Mouse (Mus musculus): ENCODE measurements around the gene Piezo1. TPM values are rescaled to one million over a fixed set of nuclear protein-coding genes. Genes with fewer than 3 reads are reported as not detected.

The Piezo1 gene
- polyA plus RNA-seq, 1 experiment: 146 TPM

DNA sequence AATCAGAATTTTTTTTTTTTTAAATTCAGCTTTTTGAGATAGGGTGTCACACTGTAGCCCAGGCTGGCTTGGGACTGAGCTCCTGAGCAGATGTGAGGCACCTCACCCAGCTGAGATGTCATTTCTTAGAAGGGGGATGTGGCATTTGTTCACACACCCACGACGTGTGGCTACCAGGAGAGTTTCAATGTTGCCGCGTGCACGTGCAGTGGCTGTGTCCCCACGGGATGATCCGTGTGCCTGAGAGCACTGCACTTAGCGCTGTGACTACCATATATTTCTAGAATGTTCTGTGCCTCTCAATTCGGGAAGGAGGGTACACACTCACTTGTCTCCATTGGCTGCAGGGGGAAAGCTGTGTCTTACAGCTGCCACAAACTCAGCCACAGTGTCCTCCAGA, 115.0 kb downstream of the Piezo1 start:
- H3K27ac ChIP-seq (ENCODE audit: insufficient read depth, low read length): no peak overlapping the region
- no peaks in the 10 kb centered on the region for H3K4me1 ChIP-seq (ENCODE audit: control insufficient read depth, insufficient read depth, low read length)
- no peak overlapping the region for H3K4me3 ChIP-seq (ENCODE audit: insufficient read depth, low read length)
- TF ChIP-seq CTCF (IDR thresholded peaks at IDR 0.05; ENCODE audit: borderline replicate concordance, insufficient read depth, low read length) (no peak), POLR2A (IDR thresholded peaks at IDR 0.05; ENCODE audit: low read depth, low read length) (no peak)

DNA sequence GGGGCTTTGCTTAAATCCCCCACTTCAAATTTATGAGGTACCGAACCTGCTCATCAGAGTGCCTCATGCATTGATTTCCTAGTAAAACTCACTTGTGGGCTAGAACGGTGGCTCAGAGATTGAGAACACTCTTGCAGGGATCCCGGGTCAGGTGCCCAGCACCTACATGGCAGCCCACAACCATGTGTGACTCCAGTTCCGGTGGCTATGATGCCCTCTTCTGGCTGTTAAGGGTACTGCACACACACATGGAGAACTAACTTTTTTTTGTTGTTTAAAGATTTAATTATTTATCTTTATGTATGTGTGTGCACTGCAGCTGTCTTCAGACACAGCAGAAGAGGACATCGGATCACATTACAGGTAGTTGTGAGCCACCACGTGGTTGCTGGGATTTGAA, 115.8 kb downstream of the Piezo1 start:
- TF ChIP-seq CTCF (IDR thresholded peaks at IDR 0.05; ENCODE audit: borderline replicate concordance, insufficient read depth, low read length): peak; percentile 12; the same call in 1 of the 2 replicates
- TF ChIP-seq POLR2A (IDR thresholded peaks at IDR 0.05; ENCODE audit: low read depth, low read length): no peak
- H3K27ac ChIP-seq (ENCODE audit: insufficient read depth, low read length): no peak overlapping the region
- H3K4me3 ChIP-seq (ENCODE audit: insufficient read depth, low read length): no peak overlapping the region
- no peaks in the 10 kb centered on the region for H3K4me1 ChIP-seq (ENCODE audit: control insufficient read depth, insufficient read depth, low read length)

DNA sequence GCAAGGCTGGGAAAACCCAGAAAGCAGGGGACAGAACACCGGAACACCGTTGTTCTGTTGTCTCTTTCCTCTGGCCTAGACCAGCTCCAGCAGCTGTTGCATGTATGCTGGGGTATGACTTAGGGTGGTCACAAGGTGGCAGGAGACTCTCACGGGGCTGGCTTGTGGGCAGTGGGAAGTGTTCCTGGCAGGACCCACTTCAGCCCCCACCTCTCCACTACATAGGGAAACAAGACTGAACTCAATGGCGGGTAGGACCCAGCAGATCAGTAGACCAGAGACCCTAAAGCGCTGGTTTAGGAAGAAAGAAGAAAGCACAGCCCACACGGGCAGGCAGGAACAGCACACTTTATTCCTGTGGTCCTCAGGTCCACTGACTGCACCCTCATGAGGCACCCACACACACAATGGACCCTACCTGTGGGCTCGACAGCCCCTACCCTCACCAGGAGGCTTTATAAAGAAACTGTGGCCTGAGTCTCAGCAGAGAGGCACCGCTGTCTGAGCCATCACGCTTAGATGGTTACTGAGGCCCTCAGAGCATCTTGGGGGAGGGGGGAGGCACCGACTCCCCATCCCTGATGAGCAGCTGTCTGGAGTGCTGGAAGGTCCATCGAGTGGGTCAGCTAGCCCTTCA, 117.7 kb downstream of the Piezo1 start:
- Histone ChIP-seq H3K27ac (ENCODE audit: insufficient read depth, low read length) (no peak overlapping the region), H3K4me3 (ENCODE audit: insufficient read depth, low read length) (no peak overlapping the region), H3K4me1 (ENCODE audit: control insufficient read depth, insufficient read depth, low read length) (no peaks in the 10 kb centered on the region)
- TF ChIP-seq POLR2A (IDR thresholded peaks at IDR 0.05; ENCODE audit: low read depth, low read length) (no peak), CTCF (IDR thresholded peaks at IDR 0.05; ENCODE audit: borderline replicate concordance, insufficient read depth, low read length) (peak; percentile 12; the same call in 1 of the 2 replicates)

DNA sequence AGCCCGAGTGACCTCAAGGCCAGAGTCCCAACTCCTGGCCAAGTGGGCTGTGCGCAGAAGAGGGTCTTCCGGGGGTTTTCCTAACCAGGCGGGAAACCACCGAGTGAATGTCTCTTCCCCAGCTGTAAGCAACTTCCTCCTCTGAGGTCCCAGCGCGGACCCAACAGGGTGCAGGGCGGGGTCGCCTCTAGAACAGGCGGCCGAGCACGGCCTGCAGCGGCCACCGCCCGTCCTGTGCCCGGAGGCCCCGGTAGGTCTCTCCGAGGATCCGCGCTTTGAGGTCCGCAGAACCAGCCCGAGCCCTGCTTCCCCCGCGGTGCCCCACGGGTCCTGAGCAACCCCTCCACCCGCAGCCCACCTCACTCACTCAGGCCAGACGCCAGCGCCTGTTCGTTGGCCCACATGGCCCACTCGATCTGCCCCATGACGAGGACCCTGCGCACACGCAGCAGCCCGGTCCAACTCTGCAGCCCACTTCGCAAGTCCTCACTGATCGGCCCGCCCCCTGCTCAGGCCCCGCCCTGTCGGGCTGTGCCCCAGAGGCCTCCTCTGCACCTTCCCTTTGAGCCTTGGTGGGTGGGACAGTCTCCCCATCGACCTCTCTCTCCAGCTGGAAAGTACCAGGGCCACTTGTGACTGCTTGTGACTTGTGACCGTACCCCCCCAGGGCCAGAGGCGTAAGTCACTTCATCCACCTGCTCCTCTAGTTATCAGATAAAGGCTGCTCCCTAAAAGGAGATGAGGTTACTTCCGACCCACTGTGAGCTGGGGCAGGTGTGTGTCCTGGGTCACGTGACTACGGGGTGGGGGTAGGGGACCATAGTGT, 118.5 kb downstream of the Piezo1 start, which contains the start of gene Cyba:
Cyba (minus strand) TSS at position 488 of the 826 bp plus-strand sequence.
- no peak for TF ChIP-seq CTCF (IDR thresholded peaks at IDR 0.05; ENCODE audit: borderline replicate concordance, insufficient read depth, low read length)
- peak; percentile 93 for TF ChIP-seq POLR2A (IDR thresholded peaks at IDR 0.05; ENCODE audit: low read depth, low read length)
- Histone ChIP-seq H3K4me3 (ENCODE audit: insufficient read depth, low read length) (peak within 1 kb of the TSS; percentile 70), H3K4me1 (ENCODE audit: control insufficient read depth, insufficient read depth, low read length) (no peaks in the 10 kb centered on the region), H3K27ac (ENCODE audit: insufficient read depth, low read length) (no peak within 1 kb of the TSS)

Other genes starting within 250 kb of the Piezo1 start
- gene Trhr2, start 190.6 kb downstream of the Piezo1 start, polyA plus RNA-seq (2011; ENCODE audit: insufficient read length, low read depth, missing spikeins): not detected in 2 replicates
- gene Zc3h18, start 174.7 kb downstream of the Piezo1 start, polyA plus RNA-seq (2011; ENCODE audit: insufficient read length, low read depth, missing spikeins): 43.3 and 44.5 TPM in 2 replicates
- not detected in 2 replicates for gene Il17c, start 129.3 kb downstream of the Piezo1 start, polyA plus RNA-seq (2011; ENCODE audit: insufficient read length, low read depth, missing spikeins)
- gene Cyba, start 118.4 kb downstream of the Piezo1 start, polyA plus RNA-seq (2011; ENCODE audit: insufficient read length, low read depth, missing spikeins): 133 and 158 TPM in 2 replicates
- 18.1 and 22.0 TPM in 2 replicates for gene Mvd, start 107.9 kb downstream of the Piezo1 start, polyA plus RNA-seq (2011; ENCODE audit: insufficient read length, low read depth, missing spikeins)
- not detected in 2 replicates for gene Snai3, start 90.6 kb downstream of the Piezo1 start, polyA plus RNA-seq (2011; ENCODE audit: insufficient read length, low read depth, missing spikeins)
- gene Rnf166, start 75.3 kb downstream of the Piezo1 start, polyA plus RNA-seq (2011; ENCODE audit: insufficient read length, low read depth, missing spikeins): 38.9 and 39.0 TPM in 2 replicates
- gene Ctu2, start 75.2 kb downstream of the Piezo1 start, polyA plus RNA-seq (2011; ENCODE audit: insufficient read length, low read depth, missing spikeins): 36.0 and 37.2 TPM in 2 replicates
- 11.8 and 15.9 TPM in 2 replicates for gene Cdt1, start 16.7 kb upstream of the Piezo1 start, polyA plus RNA-seq (2011; ENCODE audit: insufficient read length, low read depth, missing spikeins)
- gene Aprt, start 25.6 kb upstream of the Piezo1 start, polyA plus RNA-seq (2011; ENCODE audit: insufficient read length, low read depth, missing spikeins): 140 and 214 TPM in 2 replicates
- 12.1 and 15.4 TPM in 2 replicates for gene Galns, start 60.1 kb upstream of the Piezo1 start, polyA plus RNA-seq (2011; ENCODE audit: insufficient read length, low read depth, missing spikeins)
- gene Trappc2l, start 60.3 kb upstream of the Piezo1 start, polyA plus RNA-seq (2011; ENCODE audit: insufficient read length, low read depth, missing spikeins): 44.2 and 45.8 TPM in 2 replicates
- gene Pabpn1l, start 71.4 kb upstream of the Piezo1 start, polyA plus RNA-seq (2011; ENCODE audit: insufficient read length, low read depth, missing spikeins): not detected in 2 replicates
- gene Cbfa2t3, start 147.8 kb upstream of the Piezo1 start, polyA plus RNA-seq (2011; ENCODE audit: insufficient read length, low read depth, missing spikeins): 0.07 TPM in 1 of 2 replicates, not detected in the other
- gene Acsf3, start 224.2 kb upstream of the Piezo1 start, polyA plus RNA-seq (2011; ENCODE audit: insufficient read length, low read depth, missing spikeins): 5.4 and 6.0 TPM in 2 replicates